Mouse (Mus musculus): ENCODE results near the gene Nomo1.

- TF ChIP-seq CTCF (IDR thresholded peaks at IDR 0.05; ENCODE audit: borderline replicate concordance, insufficient read depth, low read length), result no peak
- TF ChIP-seq POLR2A (IDR thresholded peaks at IDR 0.05; ENCODE audit: low read depth, low read length), result no peak
Observed at GRCm38 (mm10) chr7:46099682-46100081, 66.2 kb downstream of the Nomo1 start.
